Mouse (Mus musculus): Measurements from ENCODE around the gene Kcna6. TPM values are rescaled to one million over a fixed set of nuclear protein-coding genes. Genes with fewer than 3 reads are reported as not detected.
A peak's percentile ranks its signal among the peaks of the same experiment; 100 is the strongest.

Gene Kcna6
- polyA plus RNA-seq, 1 experiment from 2014 or later = 0.17 TPM

DNA sequence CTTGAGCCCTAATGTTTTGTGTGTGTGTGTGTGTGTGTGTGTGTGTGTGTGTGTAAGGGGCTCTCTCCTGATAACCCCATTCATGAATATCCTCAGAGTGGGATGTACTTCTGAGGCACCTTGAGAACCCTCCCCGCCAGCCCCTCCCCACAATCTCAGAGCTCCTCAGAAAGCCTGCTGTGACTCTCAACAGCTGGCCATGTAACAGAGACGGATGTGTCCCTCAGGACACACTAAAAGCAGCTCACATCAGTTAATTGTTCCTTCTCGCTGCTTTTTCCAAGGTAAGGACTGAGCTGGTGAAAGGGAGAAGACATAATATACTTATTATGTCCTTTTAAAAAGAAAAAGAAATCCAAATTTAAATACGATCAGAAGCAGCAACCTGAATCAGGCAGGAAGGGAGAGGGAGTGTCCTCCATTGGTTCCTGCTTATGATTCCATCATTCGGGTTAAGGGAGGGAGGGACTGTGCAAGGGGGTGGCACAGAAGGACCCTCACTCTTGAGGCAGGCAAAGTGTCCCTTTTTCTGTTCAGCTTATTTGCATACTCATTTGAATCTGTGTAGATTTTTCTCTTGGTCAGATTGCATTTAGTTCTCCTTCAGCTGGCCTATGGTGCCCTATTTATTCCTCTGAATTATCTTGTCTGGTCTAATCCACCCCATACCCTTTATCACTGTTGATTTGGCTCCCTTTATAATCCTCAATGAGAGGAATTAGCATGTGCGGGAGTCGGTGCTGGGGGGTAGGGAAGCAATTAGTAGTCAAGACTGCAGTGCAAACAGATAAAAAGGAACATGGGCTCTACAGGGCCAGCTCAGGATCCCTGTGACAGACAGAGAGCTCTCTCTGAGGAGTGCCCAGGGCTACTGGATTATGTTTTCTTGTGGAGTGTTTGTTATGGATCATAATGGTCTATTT is 27.4 kb upstream of the Kcna6 start:
- no peaks in the 10 kb centered on the region for H3K27me3 ChIP-seq
- H3K4me2 ChIP-seq = no peak overlapping the region
- no peaks in the 10 kb centered on the region for H3K9me3 ChIP-seq (replicated peaks)
- 31% methylated on average over 7 of the region's 7 CpGs for WGBS (ENCODE audit: insufficient replicate concordance)
- H3K4me3 ChIP-seq (replicated peaks) = no peak overlapping the region
- no peak overlapping the region for H3K27ac ChIP-seq
- no peaks in the 10 kb centered on the region for H3K4me1 ChIP-seq (replicated peaks)
- no peak for DNase-seq
- ATAC-seq (ENCODE audit: low read depth) = no peak
- no peak overlapping the region for H3K9ac ChIP-seq
- H3K36me3 ChIP-seq = no peaks in the 10 kb centered on the region

DNA sequence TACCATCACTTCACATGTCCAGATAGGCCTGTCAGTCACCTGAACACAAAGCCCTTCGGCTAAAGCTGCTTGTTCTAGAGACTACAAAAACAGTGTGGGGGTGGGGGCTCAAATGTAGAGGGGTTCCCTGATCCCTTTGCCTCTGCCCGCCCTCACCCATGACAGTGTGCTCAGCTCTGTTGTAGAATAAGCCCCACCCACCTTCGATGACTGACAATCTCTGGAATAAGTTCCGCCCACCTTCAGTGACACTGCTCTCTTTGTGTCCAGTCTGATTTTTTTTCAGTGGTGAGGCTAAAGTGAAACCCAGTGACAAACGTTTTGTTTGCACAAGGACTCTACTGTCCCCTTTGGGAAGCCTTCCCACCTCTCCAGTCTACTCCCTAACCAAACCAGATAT is 26.1 kb upstream of the Kcna6 start:
- Histone ChIP-seq H3K4me3 (replicated peaks) (no peak overlapping the region), H3K27me3 (no peaks in the 10 kb centered on the region), H3K9ac (no peak overlapping the region), H3K36me3 (no peaks in the 10 kb centered on the region), H3K9me3 (replicated peaks) (no peaks in the 10 kb centered on the region), H3K4me1 (replicated peaks) (no peaks in the 10 kb centered on the region), H3K4me2 (no peak overlapping the region), H3K27ac (no peak overlapping the region)
- ATAC-seq (ENCODE audit: low read depth) (no peak), DNase-seq (no peak)
- 42% methylated on average over 5 of the region's 5 CpGs for WGBS (ENCODE audit: insufficient replicate concordance)

DNA sequence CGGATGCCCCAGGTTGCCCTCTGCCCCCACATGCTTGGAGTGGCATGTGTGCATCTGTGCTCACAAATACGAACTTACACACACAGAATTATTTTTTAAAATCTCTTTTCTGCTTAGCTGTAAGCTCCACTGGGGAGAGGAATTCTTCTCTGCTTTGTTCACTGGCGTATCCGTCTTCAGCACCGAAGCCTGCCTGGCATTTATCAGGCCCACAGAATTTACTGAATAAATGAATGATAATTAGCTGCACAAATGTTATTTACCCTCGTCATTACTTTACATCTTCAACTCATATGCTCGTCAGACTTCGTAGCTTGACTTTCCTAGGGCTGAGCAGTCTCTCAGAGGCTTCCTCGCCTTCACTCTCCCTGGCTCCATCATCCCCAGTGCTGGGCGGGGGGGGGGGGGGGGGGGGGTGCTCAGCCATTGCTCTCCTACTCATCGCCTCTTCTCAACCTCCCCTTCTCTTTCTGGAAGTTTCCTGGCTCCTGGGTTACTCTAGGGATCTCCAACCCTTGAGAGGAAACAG is 24.2 kb upstream of the Kcna6 start:
- H3K4me3 ChIP-seq (replicated peaks) = no peak overlapping the region
- H3K27me3 ChIP-seq = no peaks in the 10 kb centered on the region
- H3K9me3 ChIP-seq (replicated peaks) = no peaks in the 10 kb centered on the region
- no peaks in the 10 kb centered on the region for H3K36me3 ChIP-seq
- H3K4me2 ChIP-seq = no peak overlapping the region
- DNase-seq = no peak
- no peak overlapping the region for H3K27ac ChIP-seq
- ATAC-seq (ENCODE audit: low read depth) = no peak
- H3K4me1 ChIP-seq (replicated peaks) = no peaks in the 10 kb centered on the region
- WGBS (ENCODE audit: insufficient replicate concordance) = 65% methylated on average over 11 of the region's 11 CpGs
- H3K9ac ChIP-seq = no peak overlapping the region

DNA sequence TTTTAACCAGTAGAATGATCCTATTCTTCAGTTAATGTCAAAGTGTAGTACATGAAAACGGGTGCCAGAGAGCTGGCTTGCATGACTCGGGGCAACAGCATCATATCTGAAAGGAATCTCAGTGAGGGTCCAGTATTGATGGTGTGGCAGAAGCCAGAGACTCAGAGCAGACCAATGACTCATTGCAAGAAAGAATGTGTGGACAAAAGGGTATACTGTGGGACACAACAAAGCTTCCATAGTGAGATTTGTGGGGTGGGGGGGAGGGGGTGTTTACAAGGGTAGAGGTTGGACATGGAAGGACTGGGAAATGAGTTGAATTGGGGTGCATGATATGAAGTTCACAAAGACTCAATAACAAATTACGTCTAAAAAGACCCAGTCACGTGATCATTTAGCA is 20.9 kb upstream of the Kcna6 start:
- 65% methylated on average over 4 of the region's 4 CpGs for WGBS (ENCODE audit: insufficient replicate concordance)
- no peak overlapping the region for H3K27ac ChIP-seq
- H3K27me3 ChIP-seq = no peaks in the 10 kb centered on the region
- no peak overlapping the region for H3K4me3 ChIP-seq (replicated peaks)
- no peak overlapping the region for H3K4me2 ChIP-seq
- H3K4me1 ChIP-seq (replicated peaks) = no peaks in the 10 kb centered on the region
- no peaks in the 10 kb centered on the region for H3K36me3 ChIP-seq
- ATAC-seq (ENCODE audit: low read depth) = no peak
- H3K9ac ChIP-seq = no peak overlapping the region
- DNase-seq = no peak
- H3K9me3 ChIP-seq (replicated peaks) = no peaks in the 10 kb centered on the region

DNA sequence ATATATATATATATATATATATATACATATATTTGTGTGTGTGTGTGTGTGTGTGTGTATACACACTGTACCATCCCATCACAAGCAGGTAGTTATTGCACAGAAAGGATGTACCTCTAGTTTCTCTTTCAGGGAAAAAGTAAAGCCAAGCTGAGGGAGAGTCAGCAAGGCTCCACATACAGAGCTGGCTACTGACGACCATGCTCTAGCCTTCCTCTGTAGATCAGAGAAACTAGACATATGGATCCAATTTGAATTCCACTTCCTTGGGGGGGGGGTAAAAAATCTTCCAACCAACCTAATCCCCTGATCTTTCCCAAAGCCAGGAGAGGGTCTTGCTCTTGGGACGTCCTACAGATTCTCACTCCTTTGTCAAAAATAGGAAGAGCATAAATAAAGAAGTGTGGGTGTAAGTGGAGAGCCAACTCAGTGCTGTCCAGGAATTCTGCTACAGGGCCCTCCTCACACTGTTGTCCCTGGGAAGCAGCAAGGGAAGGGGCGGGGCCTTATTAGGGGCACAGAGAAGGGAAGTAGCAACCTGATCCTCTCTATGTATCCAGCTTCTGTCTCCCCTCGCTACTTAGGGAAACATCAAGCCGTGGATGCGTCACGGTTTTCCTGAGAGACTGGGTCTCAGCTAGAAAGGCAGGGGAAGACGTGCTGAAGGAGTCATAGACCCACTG is 15.4 kb upstream of the Kcna6 start:
- ATAC-seq (ENCODE audit: low read depth) (no peak), DNase-seq (no peak)
- H3K4me2 ChIP-seq = no peak overlapping the region
- H3K4me3 ChIP-seq (replicated peaks) = no peak overlapping the region
- WGBS (ENCODE audit: insufficient replicate concordance) = 34% methylated on average over 8 of the region's 8 CpGs
- H3K4me1 ChIP-seq (replicated peaks) = no peaks in the 10 kb centered on the region
- no peak overlapping the region for H3K27ac ChIP-seq
- no peaks in the 10 kb centered on the region for H3K9me3 ChIP-seq (replicated peaks)
- H3K36me3 ChIP-seq = no peaks in the 10 kb centered on the region
- no peak overlapping the region for H3K9ac ChIP-seq
- no peaks in the 10 kb centered on the region for H3K27me3 ChIP-seq

DNA sequence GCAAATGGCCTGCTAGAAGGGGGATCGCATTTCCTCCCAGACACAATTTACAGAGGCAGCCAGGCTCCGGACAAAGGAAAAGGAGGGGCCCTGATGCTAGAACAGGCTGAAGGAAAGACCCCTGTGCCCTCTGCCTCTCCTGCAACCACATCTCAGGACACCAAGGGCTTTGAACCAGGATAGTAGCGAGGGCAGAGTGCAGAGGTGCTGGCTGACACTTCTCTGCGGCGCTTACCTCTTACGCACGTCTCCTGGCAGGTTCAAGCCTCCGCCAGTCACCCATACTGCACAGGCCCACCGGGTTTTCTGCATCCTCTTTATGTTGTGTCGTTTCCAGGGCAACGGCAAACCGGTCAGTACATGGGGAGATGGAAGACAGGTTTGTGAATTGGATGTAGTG is 12.0 kb upstream of the Kcna6 start:
- Histone ChIP-seq H3K36me3 (no peaks in the 10 kb centered on the region), H3K4me3 (replicated peaks) (no peak overlapping the region), H3K4me1 (replicated peaks) (no peaks in the 10 kb centered on the region), H3K9me3 (replicated peaks) (no peaks in the 10 kb centered on the region), H3K27ac (no peak overlapping the region), H3K4me2 (no peak overlapping the region), H3K9ac (no peak overlapping the region), H3K27me3 (no peaks in the 10 kb centered on the region)
- no peak for ATAC-seq (ENCODE audit: low read depth)
- 38% methylated on average over 12 of the region's 12 CpGs for WGBS (ENCODE audit: insufficient replicate concordance)
- DNase-seq = no peak

DNA sequence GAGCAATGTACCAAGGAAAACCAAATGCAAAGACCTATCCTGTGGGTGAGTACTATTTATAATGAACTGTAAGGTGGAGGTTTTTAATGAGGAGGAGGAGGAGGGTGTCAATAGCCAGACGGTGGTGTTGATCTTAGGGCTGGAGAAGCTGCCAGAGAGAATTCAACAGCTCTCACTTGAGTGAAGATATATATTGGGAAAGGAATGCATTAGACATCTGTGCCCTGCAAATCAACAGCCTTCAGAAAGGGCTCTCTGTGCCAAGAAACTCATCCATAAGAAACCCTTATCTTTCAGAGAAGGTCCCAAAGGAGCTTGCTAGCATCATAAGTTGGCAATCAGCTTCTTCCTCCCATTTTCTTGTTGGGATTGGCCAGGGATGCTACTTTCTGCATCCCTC is 5.4 kb upstream of the Kcna6 start:
- Histone ChIP-seq H3K4me2 (no peak overlapping the region), H3K9me3 (replicated peaks) (no peaks in the 10 kb centered on the region), H3K27ac (no peak overlapping the region), H3K9ac (no peak overlapping the region), H3K4me3 (replicated peaks) (no peak overlapping the region), H3K27me3 (peaks cover 17% of the 10 kb centered on the region), H3K36me3 (no peaks in the 10 kb centered on the region), H3K4me1 (replicated peaks) (no peaks in the 10 kb centered on the region)
- ATAC-seq (ENCODE audit: low read depth) (no peak), DNase-seq (no peak)
- WGBS (ENCODE audit: insufficient replicate concordance) = 53% methylated on average over 1 of the region's 1 CpGs

DNA sequence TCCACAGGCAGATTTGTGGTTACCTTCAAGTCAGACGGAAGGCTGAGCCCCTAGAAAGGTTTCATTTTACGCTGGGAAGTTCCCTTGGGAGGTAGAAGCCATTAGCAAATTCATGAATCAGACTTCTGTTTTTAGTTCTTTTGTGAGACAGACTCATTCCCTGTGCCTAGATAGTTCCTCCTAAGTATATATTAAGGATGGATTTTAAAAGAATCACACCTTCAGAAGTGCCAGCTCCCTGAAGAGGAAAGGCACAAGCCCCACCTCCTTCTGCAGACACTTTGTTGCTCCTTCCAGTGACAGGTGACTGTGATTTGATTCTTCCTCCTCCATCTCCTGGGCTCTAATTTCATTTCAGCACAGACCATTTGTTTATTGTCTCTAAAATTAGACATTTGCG is 2.1 kb upstream of the Kcna6 start:
- Histone ChIP-seq H3K27me3 (peaks cover 48% of the 10 kb centered on the region), H3K36me3 (no peaks in the 10 kb centered on the region), H3K27ac (no peak overlapping the region), H3K4me2 (no peak overlapping the region), H3K4me1 (replicated peaks) (no peaks in the 10 kb centered on the region), H3K4me3 (replicated peaks) (no peak overlapping the region), H3K9me3 (replicated peaks) (no peaks in the 10 kb centered on the region), H3K9ac (no peak overlapping the region)
- WGBS (ENCODE audit: insufficient replicate concordance) = 40% methylated on average over 3 of the region's 3 CpGs
- DNase-seq (no peak), ATAC-seq (ENCODE audit: low read depth) (no peak)

DNA sequence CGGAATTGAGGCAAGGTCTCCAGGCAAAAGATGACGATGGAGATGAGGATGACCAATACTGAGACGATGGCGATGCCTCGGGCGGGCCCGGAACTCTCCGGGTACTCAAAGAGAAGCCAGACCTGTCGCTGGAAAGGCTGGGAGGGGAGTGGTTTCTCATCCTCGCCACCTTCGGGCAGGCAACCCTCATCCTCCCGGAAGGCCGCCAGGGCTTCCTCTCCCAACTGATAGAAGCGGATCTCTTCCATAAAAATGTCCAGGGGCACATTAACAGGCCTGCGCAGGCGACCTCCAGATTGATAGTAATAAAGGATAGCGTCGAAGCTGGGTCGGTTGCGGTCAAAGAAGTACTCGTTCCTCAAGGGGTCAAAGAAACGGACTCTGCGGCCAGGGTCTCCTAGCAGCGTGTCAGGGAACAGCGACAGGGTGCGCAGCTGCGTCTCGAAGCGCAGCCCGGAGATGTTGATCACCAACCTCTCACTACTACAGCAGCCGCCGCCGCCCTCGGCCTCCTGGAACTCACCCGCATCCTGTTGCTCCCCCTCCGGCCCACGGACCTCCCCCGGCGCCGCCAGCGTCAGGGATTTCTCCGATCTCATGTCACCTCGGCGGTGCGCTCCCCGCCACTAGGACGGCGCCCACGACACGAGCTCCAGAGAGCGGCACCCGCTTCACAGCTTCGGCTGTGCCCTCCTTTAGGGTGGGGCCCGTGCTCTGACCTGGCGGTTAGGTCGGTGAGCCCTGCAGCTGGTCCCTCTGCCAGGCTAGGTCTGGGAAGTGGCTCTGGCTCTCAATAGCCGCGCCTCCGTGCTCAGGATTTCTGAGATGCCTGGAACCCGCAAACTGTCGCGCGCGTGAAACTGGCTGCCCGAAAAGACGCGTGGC is 906 bp downstream of the Kcna6 start:
- Histone ChIP-seq H3K4me2 (peak overlapping the region; percentile 53), H3K4me3 (replicated peaks) (peak overlapping the region; percentile 30), H3K27ac (no peak overlapping the region), H3K36me3 (no peaks in the 10 kb centered on the region), H3K9me3 (replicated peaks) (no peaks in the 10 kb centered on the region), H3K9ac (no peak overlapping the region), H3K27me3 (peaks cover 48% of the 10 kb centered on the region), H3K4me1 (replicated peaks) (no peaks in the 10 kb centered on the region)
- WGBS (ENCODE audit: insufficient replicate concordance) = 3% methylated on average over 66 of the region's 67 CpGs
- DNase-seq (no peak), ATAC-seq (ENCODE audit: low read depth) (no peak)

DNA sequence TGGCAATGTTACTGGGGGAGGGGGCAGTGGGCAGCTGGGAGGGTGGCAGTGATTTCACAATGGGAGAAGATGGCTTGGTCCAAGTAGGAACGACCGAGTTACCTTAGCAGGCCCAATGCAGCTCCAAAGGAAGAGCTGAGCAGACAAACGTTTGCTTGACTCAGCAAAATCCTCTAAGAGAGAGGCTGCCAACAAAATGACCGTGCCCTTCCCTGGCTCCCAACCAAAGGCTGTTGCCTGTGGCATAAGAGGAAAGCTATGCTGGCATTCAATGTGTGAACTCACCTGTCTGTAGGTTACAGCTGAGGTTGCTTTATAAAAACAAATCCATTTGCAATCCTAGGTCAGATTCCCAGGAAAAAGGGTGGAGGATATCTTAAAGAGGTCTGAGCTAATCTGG is 3.5 kb downstream of the Kcna6 start:
- DNase-seq (no peak), ATAC-seq (ENCODE audit: low read depth) (no peak)
- WGBS (ENCODE audit: insufficient replicate concordance) = 52% methylated on average over 4 of the region's 4 CpGs
- no peaks in the 10 kb centered on the region for H3K9me3 ChIP-seq (replicated peaks)
- peaks cover 41% of the 10 kb centered on the region for H3K27me3 ChIP-seq
- no peaks in the 10 kb centered on the region for H3K36me3 ChIP-seq
- H3K9ac ChIP-seq = no peak overlapping the region
- no peak overlapping the region for H3K27ac ChIP-seq
- H3K4me1 ChIP-seq (replicated peaks) = no peaks in the 10 kb centered on the region
- no peak overlapping the region for H3K4me3 ChIP-seq (replicated peaks)
- no peak overlapping the region for H3K4me2 ChIP-seq

DNA sequence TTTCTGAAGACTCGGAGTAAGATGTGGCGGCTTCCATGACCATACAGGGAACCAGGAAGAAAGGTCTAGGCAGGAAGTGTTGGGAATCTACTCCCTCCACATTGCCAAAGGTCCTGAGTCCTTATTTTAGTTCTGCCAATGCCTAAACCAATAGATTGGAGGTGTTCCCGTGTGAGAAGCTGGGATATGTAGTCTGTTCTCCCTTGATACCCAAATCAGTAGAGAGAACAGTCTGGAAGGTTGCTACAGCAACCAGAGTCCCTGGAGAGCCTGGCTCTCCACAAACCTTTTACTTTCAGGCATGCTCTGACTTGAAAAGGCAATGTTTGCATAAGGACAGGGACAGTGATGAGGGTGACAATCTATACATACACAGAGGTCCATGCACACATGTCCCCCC is 4.7 kb downstream of the Kcna6 start:
- H3K4me2 ChIP-seq = no peak overlapping the region
- WGBS (ENCODE audit: insufficient replicate concordance) = 53% methylated on average over 3 of the region's 3 CpGs
- ATAC-seq (ENCODE audit: low read depth) = no peak

More for the DNA sequence above, 4.7 kb downstream of the Kcna6 start:
- Histone ChIP-seq H3K9me3 (replicated peaks) (no peaks in the 10 kb centered on the region), H3K36me3 (no peaks in the 10 kb centered on the region), H3K27me3 (peaks cover 30% of the 10 kb centered on the region), H3K9ac (no peak overlapping the region), H3K4me1 (replicated peaks) (no peaks in the 10 kb centered on the region), H3K27ac (no peak overlapping the region), H3K4me3 (replicated peaks) (no peak overlapping the region)
- DNase-seq = no peak

Measured in liver, embryonic 13.5 days (tissue).